Mouse (Mus musculus): ENCODE results near the gene Gp1ba. TPM values are rescaled to one million over a fixed set of nuclear protein-coding genes. Genes with fewer than 3 reads are reported as not detected.
A peak's percentile ranks its signal among the peaks of the same experiment; 100 is the strongest.

The Gp1ba gene
- total RNA-seq, 2 experiments from 2014 or later: 0.17 to 0.22 TPM

DNA sequence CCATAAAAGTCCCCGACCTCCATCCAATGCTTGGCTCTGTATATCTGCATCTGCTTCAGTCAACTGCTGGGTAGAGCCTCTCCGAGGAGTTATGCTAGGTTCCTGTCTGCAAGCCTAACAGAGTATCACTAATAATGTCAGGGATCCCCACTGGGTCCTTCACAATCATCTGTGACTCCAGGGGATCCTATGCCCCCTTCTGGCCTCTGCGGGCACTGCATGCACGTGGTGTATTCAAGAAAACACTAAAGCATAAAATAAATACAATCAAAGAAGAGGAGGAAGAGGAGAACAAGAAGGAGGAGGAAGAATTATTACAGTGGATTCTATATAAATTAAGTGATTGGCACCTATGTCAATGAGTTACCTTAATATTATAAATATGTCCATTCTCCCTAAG, 13.4 kb upstream of the Gp1ba start:
- DNase-seq: peak; percentile 39 to 68
- intact Hi-C loops (cut with DNase I): no loop called here

DNA sequence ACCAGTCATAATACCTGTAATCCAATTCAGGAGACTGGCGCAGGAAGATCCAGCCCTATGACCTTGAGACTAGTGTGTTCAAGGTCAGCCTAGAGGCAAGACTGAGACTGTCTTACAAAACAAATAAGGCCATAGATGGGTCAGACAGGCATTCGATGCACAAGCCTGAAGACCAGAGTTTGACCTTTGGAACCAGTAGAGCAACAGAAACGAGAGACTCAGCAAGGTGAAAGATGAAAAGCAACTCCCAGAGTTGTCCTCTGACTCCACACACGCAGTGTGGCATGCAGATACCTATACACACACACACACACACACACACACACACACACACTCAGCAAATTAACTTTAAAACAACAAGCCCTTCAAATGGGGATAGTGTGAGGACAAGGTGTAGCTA, 12.0 kb upstream of the Gp1ba start:
- intact Hi-C loops (cut with DNase I): no loop called here

DNA sequence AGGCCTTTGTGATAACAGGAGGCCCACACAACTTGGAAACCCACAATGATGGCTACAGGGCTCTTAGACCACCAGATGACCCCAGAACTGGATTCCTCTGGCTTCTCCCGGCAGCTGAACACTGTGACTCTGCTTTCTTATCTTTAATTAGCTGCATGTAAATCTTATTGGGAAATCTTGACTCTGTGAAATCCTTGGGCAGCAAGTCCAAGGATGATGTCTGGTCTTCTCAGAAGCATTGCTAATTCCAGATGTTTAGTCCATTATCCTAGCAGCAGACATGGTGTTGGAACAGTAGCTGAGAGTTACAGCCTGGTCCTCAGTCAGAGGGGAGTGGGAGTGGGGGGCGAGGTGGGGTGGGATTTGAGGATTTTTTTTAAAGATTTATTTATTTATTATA, 10.5 kb upstream of the Gp1ba start:
- no peak for DNase-seq
- intact Hi-C loops (cut with DNase I): no loop called here

More for the DNA sequence above, 12.0 kb upstream of the Gp1ba start:
- no peak for DNase-seq

DNA sequence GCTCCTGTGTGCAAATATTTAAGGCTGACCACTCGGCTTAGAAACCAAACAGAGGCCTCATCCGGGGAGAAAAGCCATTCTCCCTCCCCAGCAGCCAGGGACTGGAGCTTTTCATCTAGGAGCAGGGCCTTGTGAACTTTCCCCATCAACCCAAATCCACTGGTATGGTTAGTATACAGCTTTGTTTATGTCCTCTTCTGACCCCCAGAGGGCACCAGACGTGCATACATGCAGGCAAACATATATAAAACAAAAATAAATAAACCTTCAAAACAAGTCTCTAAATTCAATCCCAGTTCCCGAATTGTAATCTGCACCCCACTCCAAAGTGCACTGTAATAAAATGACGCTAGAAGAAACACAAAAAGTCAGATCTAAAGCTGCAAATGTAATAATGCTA, 9.4 kb upstream of the Gp1ba start:
- intact Hi-C loops (cut with DNase I): no loop called here
- DNase-seq: no peak

DNA sequence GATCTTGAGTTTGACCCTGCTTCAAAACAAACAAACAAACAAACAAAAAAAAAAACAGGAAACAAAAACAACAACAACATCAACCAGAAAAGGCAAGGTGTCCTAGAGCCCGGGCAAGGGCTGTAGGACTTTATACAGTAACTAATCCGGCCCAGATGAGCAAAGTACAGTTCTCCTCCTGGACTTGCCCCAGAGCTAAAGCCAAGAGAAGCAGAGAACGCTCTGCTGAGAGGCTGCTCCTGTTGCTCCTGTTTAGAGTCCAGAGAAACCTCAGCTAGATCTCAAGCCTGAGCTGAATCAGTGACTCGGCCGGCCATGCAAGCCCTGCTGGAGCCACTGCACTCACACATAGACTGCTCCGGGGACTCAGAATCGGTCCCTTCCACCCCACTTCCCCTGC, 8.8 kb upstream of the Gp1ba start:
- no peak for DNase-seq
- intact Hi-C loops (cut with DNase I): loop anchor here (2.0 to 5.0 kb wide), 2 partner anchors 112 to 125 kb away; no protein-coding TSS in a partner anchor

DNA sequence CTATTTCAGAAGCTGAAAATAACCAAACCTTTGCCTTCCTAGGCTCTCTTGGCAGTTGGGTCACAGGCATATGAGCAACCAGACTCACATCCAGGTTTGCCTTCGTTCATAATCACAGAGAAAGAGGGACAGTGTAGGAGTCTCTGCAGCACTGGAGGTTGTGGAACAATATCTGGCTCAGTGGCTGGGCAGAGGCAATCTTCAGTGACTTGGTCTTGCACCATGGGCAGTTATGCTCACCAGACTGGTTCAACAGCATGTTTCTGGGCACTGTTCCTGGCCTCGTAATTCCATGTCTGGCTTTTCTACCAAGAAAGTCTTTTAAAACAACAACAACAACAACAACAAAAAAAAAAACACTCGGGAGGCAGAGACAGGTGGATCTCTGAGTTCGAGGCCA, 3.3 kb upstream of the Gp1ba start:
- intact Hi-C loops (cut with DNase I): no loop called here
- DNase-seq: no peak

DNA sequence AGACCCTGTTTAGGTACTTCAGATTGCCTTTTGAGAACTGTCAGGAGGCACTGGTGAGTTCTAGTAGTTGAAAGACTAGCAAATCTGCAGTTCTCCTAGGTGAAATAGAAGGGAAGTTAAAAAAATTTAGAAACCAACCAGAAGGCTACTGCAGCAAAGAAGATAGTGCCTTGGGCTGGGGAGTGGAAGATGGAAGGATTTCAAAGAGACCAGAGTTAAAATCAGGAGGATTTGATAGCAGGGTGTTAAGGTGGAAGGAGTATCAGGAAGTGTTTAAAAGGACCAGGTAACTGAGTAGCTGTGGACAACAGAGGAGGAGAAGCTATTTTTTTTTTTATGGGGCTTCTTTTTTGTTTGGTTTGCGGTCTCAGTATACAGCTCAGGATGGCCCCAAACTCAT, 1.2 kb upstream of the Gp1ba start:
- intact Hi-C loops (cut with DNase I): no loop called here
- no peak for DNase-seq

DNA sequence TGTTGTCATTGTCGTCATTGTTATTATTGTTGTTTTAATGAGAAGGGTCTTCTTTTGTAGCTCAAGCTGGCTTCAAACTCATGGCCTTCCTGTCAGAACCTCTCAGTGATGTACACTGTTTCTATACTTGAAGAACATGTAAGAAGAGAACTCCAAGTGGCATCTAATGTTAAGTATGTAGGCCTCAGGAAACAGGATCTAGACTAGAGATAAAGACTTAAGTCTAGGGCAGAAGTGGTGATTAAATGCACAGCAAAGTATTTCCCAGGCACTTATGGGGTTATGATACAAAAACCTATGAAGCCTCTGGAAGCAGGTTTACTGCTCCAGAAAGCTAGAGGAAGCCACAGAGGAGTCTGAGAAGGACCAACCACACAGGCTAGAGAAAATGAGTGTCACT, 629 bp upstream of the Gp1ba start:
- intact Hi-C loops (cut with DNase I): no loop called here
- no peak for DNase-seq

DNA sequence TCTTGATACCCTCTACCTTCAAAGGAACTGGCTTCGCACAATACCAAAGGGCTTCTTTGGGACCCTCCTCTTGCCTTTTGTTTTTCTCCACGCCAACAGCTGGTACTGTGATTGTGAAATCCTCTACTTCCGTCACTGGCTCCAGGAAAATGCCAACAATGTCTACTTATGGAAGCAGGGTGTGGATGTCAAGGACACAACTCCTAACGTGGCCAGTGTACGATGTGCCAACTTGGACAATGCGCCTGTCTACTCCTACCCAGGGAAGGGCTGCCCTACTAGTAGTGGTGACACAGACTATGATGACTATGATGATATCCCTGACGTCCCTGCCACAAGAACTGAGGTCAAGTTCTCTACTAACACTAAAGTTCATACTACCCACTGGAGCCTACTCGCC, 1.1 kb downstream of the Gp1ba start:
- no peak for DNase-seq
- intact Hi-C loops (cut with DNase I): no loop called here

DNA sequence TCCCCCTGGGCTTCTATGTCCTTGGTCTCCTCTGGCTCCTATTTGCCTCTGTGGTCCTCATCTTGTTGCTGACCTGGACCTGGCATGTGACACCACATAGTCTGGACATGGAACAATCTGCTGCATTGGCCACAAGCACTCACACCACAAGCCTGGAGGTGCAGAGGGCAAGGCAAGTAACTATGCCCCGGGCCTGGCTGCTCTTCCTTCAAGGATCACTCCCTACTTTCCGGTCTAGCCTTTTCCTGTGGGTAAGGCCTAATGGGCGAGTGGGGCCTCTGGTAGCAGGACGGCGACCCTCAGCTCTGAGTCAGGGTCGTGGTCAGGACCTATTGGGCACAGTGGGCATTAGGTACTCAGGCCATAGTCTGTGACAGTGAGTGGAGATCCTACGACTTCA, 2.3 kb downstream of the Gp1ba start:
- DNase-seq: no peak
- intact Hi-C loops (cut with DNase I): no loop called here

DNA sequence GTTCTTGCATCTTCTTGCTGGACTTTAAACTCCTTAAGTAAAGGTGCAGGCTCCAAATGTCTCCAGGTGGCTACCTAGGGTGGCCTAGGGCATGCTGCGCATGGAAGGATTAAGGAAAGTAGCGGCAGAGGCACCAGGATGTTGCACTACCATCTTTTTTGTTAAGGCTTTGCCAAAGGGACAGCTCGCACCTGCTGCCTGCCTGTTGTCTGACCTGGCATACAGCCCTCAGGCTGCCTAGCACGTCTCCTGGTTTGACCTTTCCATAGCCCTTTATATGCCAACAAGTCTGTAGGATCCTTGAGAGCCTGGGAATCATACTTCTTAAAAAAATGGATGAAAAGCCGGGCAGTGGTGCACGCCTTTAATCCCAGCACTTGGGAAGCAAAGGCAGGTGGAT, 4.1 kb downstream of the Gp1ba start:
- DNase-seq: no peak
- intact Hi-C loops (cut with DNase I): no loop called here

DNA sequence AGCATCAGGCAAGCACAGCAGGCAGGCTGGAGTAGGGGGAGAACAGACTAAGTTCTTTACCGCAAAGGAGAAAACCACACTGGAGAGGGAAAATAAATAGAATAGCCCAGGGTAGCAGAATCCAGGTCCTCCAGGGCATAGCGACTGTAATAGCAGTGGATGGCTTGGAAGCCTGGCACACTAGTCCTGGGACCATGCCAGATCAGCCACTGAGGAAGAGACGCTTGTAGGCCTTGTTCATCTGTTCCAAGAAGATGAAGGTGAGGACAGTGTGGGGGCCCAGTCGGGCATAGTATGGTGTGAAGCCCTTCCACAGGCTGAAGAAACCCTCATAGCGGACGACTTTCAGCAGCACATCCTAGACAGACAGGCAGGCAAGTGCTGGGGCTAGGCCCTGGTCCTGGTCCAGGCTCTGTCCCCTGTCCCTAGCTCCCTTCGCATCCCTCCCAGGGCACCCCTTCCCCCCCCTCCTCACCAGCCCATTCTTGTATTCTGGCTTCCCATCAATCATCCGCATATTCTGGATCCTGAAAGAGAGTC, 5.7 kb downstream of the Gp1ba start:
- intact Hi-C loops (cut with DNase I): no loop called here
- no peak for DNase-seq

DNA sequence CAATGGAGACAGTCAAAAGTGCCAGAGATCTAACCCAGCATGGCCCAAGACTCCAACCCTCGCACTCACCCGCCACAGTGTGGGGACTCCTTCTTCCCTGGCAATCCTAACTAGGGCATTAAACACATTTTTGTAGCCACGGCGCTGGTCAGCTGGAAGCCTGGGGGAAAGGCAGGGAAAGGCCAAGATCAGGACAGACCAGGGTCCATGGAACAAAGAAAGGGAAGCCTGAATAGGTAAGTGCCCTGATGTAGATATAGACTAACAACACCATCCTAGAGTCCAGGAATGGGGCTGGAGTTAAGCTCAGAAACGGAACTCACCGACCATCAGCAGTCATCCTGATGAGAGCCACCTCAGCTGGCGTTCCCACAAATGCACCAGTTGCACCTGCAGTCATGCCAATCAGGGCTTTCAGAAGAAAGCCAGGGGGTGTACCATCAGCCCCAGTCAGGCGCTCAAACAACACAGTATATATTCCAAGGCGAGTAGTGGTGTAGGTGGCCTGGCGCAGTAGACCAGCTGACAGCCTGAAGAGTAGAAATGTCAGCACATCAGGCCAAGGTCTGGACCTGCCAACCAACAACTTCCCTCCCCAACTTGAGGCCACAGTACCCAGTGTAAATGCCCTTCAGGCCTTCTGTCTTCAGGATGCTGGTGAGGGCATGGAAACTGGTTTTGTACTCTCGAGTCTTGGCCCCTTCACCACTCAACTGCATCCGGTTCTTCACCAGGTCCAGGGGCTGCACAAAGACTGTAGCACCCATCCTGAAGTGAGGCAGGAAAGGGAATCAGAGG, 6.7 kb downstream of the Gp1ba start:
- no peak for DNase-seq
- intact Hi-C loops (cut with DNase I): no loop called here

DNA sequence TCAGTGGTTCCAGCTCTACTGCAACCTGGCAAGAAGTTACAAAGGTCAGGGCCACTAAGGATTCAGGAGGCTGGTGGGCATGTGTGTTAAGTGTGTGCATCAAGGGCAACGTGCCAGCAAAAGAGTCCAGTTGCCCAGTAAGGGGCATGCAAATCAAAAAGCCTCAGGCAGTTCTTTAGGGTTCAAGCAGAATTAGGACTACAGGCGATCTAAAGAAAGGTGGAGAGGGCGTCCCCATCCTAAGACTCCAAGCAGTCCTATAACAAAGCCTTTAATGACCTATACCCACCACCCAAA, 7.3 kb downstream of the Gp1ba start:
- intact Hi-C loops (cut with DNase I): no loop called here

DNA sequence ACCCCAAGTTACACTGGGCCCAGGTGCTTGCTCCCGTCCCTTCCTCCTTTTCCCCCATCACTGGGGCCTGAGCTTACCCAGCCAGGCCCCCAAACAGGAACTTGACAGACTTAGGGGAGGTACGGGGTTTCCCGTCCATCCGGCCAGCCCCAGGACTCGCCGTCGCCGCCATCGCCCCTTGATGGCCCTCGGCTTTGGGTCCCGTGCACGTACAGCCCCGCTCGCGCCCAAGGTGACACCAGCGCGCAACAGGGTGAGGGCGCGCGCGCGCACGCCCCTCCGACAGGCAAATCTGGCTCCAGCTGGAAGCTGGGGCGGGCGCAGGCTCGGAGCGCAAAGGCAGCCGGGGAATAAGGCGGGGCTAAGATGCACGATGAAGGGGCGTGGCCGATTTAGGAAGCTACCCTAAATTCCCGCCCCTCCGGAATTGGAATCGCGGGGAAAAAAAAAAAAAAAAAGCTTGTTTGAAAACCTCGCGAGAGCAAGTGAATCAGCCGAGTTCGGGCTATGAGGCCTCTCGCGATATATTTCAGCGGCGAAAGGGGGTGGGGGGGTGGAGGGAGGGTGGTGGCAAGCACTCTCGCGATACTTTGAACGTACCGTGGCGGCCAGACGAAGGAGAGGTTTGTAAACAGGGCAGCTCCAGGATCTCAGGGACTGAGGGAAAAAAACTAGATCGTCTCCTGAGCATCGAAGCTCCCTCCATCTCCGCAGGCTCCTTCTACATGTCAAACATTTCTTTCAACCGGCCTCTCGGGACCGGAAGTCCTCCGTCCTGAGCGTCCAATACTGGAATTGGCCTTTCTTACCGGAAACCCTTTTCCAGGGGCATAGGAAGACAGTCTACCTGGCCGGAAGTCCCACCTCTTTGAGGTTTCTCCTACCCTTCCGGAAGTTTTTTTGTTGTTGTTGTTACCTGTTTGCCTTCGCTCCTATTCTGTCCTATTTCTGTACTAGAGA, 8.0 kb downstream of the Gp1ba start, which contains the start of the genes Rnf167 and Slc25a11:
Gene Rnf167, plus strand, starts transcription at position 545 of the 960 bp plus-strand sequence.
Gene Slc25a11, minus strand, starts transcription at position 789 of the 960 bp plus-strand sequence.
- intact Hi-C loops (cut with DNase I): no loop called here
- DNase-seq: peak; percentile 95 to 96

More for the DNA sequence above, 7.3 kb downstream of the Gp1ba start:
- no peak for DNase-seq

DNA sequence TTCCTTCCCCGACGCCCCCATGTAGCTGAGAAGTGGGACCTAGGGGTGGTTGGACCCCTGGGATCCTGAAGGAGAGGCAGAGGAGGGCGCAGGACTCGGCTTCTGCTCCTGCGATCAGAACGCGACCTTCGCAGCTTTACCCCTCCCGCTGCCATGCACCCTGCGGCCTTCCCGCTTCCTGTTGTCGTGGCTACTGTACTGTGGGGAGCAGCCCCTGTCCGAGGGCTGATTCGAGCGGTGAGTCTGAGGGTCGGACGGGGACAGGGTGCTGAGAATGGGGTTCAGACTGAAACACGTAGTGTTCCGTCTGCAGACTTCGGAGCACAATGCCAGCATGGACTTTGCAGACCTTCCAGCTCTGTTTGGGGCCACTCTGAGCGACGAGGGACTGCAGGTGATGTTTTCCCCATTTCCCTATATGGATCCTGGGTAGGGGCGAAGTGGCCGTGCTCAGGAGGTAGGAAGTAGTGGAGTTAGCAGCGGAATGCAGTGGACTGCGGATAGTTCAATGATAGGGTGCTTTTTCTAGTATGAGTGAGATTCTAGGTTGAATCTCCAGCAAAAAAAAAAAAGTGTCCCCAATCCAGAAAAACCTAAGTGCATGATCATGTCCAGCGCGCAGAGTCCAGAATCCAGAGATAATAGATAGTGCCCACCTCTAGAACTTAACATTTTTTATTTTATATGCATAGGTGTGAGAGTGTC, 8.9 kb downstream of the Gp1ba start:
- intact Hi-C loops (cut with DNase I): no loop called here
- DNase-seq: no peak

DNA sequence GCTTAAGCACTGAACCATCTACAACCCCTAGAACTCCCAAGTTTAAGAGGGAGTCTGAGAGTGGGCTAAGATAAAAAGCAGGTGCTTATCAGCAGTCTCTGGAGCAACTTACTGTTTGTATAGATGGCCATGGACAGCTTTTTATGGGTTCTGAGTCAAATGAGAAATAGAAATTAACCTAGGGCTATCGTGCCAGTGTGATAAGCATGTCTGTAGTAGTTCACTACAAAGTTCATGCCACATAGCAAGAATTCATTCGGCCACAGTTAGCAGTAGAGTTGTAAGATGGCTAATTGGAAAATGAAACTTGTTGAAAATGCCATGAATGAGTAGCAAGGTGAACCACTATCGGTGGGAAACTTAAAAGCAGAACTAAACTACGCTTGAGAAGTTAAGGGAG, 9.6 kb downstream of the Gp1ba start:
- intact Hi-C loops (cut with DNase I): no loop called here

DNA sequence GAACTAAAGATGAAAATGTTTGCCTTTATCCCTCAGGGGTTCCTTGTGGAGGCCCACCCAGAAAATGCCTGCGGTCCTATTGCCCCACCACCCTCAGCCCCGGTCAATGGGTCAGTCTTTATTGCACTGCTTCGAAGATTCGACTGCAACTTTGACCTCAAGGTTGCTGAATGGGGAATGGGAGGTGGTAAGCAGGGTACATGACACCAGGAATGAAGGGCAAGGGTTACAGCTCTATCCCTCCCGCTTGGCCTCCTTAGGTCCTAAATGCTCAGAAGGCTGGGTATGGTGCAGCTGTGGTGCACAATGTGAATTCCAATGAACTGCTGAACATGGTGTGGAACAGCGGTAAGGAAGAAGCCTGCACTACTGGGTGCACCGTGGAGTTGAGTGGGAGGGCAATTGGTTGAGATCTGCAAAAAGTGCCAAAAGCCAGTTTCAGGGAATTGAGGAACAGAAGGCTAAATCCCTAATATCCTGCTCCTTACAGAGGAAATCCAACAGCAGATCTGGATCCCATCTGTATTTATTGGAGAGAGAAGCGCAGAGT, 10.3 kb downstream of the Gp1ba start:
- intact Hi-C loops (cut with DNase I): no loop called here
- no peak for DNase-seq

More for the DNA sequence above, 9.6 kb downstream of the Gp1ba start:
- DNase-seq: no peak

DNA sequence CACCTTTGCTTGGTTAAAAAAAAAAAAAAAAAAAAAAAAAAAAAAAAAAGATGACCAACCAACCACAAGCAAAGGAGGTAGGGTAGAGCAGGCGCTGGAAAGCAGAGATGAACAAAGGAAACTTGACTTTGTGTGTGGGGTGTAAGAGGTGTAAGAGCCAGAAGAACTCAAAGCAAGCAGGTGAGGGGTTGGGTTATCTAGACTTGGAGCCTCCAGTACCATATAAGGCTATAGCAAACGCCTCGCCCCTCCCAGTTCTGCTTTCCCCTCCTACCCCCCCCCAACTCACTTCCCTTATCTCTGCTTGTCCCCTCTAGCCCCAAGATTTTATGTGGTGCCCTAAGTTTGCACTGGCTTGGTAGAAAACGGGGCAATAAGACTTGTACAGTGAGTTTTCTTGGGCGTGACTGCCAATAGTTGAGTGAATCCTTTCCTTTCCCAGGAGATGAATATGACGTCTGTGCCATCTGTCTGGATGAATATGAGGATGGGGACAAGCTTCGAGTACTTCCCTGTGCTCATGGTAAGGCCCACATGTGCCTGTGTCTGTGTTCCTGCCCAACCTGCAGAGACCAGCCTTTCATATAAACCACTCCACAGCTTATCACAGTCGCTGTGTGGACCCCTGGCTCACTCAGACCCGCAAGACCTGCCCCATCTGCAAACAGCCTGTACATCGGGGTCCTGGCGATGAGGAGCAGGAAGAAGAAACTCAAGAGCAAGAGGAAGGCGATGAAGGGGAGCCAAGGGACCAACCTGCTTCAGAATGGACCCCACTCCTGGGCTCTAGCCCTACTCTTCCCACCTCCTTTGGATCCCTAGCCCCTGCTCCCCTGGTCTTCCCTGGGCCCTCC, 11.6 kb downstream of the Gp1ba start:
- intact Hi-C loops (cut with DNase I): loop anchor here (10.0 kb wide), 1 partner anchor 656 kb away; the partner anchor contains the start of genes Gabarap and Phf23
- DNase-seq: no peak

Data from heart, postnatal 14 days (tissue).